Mouse (Mus musculus) mammary gland, adult 2 months (tissue): Measurements from ENCODE around the gene Lage3. TPM values are rescaled to one million over a fixed set of nuclear protein-coding genes. Genes with fewer than 3 reads are reported as not detected.

Source experiments
- polyA plus RNA-seq: library from polyadenylated mRNA; depleted of rRNA; stranded (reverse); fragments of >200 nt; gene quantifications from 2 replicates; pipeline ENCODE4 v1.2.3, GENCODE M21; 2012; ENCODE audit warnings: low replicate concordance; rRNA removed

Gene Lage3
- polyA plus RNA-seq = 35.5 and 59.7 TPM in 2 replicates

DNA sequence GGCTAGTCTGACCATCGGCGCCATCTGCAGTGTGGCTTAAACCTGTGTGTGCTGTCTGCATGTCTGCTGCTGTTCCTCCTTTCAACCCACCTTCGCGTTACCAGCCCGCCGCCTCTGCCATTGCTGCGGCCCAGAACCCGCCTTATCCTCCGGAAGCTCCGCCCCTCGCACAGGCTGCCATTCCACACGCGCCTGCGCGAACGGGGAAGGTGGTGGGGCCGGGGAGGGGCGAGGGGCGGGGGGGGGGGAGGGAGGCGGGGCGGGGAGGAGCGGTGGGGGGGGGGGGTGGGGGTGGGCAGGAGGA, at the start of gene Lage3:
TSS of gene Lage3 (minus strand) at position 152 of the 304 bp plus-strand sequence.

DNA sequence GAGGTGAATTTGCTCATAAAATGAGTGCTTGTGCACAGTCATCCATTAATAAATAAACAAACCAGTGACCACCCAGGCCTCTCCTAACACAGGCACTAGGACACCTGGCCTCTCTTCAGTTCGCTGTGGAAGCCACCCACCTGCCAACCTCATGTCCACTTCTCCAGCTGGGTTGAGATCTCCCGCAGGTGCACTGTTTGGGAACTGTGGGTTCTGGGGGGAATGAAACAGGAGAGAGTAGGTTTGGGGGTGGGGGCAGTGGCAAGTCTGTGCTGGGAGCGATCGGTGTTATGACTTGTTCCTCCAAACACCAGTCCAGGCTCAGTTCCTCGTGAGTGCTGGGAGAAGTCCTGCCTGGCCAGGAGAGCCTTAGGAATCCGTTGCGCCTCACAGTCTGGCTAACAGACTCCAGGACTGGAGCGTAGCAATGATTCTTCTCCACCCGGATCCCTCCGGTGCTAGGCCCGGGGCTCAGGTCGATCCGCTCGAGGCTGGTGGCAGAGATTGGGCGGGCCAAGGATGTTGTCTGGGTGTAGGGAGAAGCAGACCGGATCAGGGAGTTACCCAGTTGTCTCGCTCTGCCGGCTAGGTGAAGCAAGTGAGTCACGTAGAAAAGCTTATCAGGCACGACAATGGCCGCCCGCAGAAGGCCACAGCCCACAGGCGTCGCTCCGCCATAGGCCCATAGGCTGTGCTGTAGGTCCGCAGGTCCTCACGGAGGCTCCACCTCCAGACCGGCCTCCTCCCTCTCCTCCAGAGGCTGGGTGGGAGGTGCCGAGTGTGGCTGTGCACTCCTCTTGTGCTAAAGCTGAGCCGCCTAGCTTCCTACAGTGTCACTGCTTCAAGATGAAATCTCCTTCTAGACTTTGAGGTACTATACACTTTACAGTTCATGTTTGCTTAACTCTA, 39.4 kb upstream of the Lage3 start, which contains the start of the genes Fam3a and Ikbkg:
TSS of gene Fam3a (minus strand) at position 738 of the 909 bp plus-strand sequence.
TSS of gene Ikbkg (plus strand) at position 756 of the 909 bp plus-strand sequence.

DNA sequence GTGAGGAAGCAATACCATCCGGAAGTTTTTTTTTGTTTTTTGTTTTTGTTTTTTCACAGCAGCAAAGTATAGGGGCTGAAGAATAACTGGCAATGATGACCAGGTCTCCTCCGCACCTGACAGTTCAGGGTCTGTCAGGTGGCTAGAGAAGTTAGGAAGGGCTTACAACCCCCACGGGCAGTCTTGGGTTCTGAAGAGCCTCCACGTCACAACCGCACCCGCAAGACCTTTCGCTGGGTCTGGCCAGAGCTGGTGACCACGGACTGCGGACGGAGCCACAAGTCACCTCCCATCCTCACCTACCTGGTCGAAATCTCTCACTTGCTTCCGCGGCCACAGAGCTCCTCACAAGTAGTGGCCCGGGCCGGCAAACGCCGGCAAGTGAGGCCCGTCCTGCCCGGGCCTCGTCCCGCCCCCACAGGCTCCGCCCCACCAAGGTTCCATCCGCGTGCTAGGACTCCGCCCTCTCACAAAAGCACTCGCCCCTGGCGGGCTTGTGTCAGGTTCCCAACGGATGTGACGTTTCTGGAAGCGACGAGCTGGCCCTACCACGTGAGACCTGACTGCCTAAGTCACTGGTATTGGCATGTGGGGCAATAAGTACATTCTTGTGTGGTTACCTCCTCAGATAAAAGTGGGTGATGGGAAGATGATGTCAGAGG, 19.6 kb upstream of the Lage3 start, which contains the start of the genes Ubl4a and Slc10a3:
TSS of gene Ubl4a (minus strand) at position 331 of the 662 bp plus-strand sequence.
TSS of gene Slc10a3 (minus strand) at position 462 of the 662 bp plus-strand sequence.

DNA sequence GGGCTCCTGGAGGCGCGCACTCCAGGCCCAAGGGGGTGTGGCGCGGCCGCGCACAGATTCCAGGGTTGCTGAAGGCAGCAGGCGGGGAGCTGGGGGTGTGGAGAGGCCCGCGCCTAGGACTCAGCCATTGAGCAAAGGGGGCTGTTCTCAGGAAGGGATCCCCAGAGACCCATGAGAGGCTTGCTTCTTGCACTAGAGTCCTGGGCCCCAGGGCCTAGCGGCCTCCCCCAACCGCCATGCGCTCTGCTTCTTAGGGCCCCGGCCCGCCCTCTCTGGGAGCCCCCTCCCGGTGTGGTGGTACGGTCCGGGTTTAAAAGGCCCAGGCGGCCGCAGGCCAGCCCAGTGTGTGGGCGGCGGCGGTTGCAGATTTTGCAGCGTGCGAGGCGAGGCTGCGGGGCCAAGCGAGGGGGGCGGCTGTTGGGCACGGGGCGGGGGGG, 24.7 kb downstream of the Lage3 start, which contains the start of gene Plxna3:
TSS of gene Plxna3 (plus strand) at position 342 of the 437 bp plus-strand sequence.

DNA sequence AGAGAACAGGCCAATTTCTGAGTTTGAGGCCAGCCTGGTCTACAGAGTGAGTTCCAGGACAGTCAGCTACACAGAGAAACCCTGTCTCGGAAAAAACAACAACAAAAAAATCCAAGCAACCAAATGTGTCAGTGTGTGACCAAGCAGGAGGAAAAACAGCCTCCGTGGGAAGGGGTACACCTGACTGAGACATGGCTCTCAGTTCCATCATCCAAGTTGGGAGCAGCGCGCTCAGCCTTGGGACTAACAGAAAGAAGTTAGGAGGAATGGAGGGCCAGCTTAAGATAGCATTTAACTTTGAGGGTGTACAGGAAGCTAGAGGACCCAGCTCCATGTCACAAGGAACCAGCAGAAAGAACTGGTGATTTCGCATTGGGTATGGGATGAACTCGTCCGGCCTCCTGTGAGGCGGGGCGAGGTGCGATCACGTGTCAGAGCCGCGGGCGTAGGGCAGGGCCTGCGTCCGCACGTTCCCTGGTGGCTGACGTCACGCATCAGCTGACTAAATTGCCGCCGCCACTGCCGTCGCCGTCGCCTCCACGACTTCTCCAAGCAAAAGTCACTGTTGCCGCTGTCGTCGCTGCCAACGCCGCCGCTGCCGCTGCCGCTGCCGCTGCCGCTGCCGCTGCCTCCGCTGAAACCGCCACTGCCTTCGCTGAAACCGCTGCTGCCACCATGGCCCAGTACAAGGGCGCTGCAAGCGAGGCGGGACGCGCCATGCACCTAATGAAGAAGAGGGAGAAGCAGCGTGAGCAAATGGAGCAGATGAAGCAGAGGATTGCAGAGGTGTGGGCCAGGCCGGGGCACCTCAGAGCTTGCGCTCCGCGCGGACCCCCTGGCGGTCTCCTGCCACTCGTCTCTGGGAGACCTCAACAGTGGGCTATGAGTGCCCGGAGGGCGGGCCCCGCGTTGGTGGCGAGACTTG, 40.6 kb downstream of the Lage3 start, which contains the start of gene Fam50a:
TSS of gene Fam50a (plus strand) at position 494 of the 925 bp plus-strand sequence.

DNA sequence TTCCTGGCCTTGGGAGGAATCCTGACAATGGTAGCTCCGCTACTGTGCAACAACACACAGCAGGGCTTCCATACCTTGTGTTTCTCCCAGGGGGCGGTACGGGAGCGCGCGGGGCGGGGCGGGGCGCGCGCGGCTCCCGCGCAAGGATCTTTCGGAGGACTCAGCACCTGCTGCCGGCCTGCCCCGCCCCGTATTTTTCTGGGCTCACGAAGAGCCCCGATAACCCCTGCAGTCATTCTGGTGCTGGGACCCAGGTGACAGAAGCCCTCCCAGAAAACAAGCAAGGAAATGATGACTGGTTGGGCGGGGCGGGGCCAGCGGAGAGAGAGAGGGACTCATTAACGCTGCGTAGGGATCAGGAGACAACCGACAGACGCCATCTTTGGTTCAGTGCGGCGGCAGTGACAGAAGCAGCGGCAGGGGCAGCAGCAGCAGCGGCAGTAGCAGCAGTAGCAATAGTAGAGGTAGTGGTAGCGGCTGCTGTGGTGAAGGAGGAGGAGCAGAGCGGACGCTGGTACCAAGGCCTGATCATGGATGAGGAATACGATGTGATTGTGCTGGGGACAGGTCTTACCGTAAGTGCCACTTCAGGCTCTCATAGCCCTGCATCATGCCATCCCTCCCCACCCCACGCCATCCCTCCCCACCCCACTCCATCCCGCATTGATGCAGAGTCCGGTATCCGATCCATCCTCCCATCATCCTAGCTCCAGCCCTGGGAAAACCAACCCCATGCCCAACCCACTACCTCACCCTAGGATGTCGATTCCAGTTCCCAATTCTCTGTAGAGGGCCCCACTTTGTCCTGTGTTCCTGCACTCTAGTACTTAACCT, 48.3 kb downstream of the Lage3 start, which contains the start of gene Gdi1:
TSS of gene Gdi1 (plus strand) at position 132 of the 834 bp plus-strand sequence.

Other genes starting within 250 kb of the Lage3 start
- gene Opn1mw, start 226.2 kb downstream of the Lage3 start, polyA plus RNA-seq = 2.1 TPM in 1 of 2 replicates, not detected in the other
- 6.0 and 8.2 TPM in 2 replicates for gene Mecp2, start 218.3 kb downstream of the Lage3 start, polyA plus RNA-seq
- not detected in 2 replicates for gene Tex28, start 185.8 kb downstream of the Lage3 start, polyA plus RNA-seq
- gene Tktl1, start 176.4 kb downstream of the Lage3 start, polyA plus RNA-seq = 0.19 TPM in 1 of 2 replicates, not detected in the other
- 435 and 465 TPM in 2 replicates for gene Flna, start 103.8 kb downstream of the Lage3 start, polyA plus RNA-seq
- 54.0 and 73.1 TPM in 2 replicates for gene Emd, start 98.9 kb downstream of the Lage3 start, polyA plus RNA-seq
- gene Rpl10, start 82.8 kb downstream of the Lage3 start, polyA plus RNA-seq = 1,218 and 1,546 TPM in 2 replicates
- 128 and 141 TPM in 2 replicates for gene Taz, start 71.7 kb downstream of the Lage3 start, polyA plus RNA-seq
- gene Dnase1l1, start 71.3 kb downstream of the Lage3 start, polyA plus RNA-seq = 19.4 and 84.6 TPM in 2 replicates
- 366 and 441 TPM in 2 replicates for gene Atp6ap1, start 56.5 kb downstream of the Lage3 start, polyA plus RNA-seq
- gene Gdi1, start 48.6 kb downstream of the Lage3 start, polyA plus RNA-seq = 190 and 385 TPM in 2 replicates
- 10.4 and 13.7 TPM in 2 replicates for gene Fam50a, start 40.6 kb downstream of the Lage3 start, polyA plus RNA-seq
- 35.3 and 37.3 TPM in 2 replicates for gene Plxna3, start 24.6 kb downstream of the Lage3 start, polyA plus RNA-seq
- 31.4 and 52.5 TPM in 2 replicates for gene Ubl4a, start 19.6 kb upstream of the Lage3 start, polyA plus RNA-seq
- 20.2 and 38.4 TPM in 2 replicates for gene Slc10a3, start 19.7 kb upstream of the Lage3 start, polyA plus RNA-seq
- 43.6 and 48.4 TPM in 2 replicates for gene Fam3a, start 39.7 kb upstream of the Lage3 start, polyA plus RNA-seq
- 11.1 and 19.5 TPM in 2 replicates for gene Ikbkg, start 39.7 kb upstream of the Lage3 start, polyA plus RNA-seq
- 121 and 216 TPM in 2 replicates for gene G6pdx, start 75.6 kb upstream of the Lage3 start, polyA plus RNA-seq
- gene Gm6880, start 127.8 kb upstream of the Lage3 start, polyA plus RNA-seq = not detected in 2 replicates
- not detected in 2 replicates for gene Olfr1326-ps1, start 221.3 kb upstream of the Lage3 start, polyA plus RNA-seq
- not detected in 2 replicates for gene Olfr1325, start 239.1 kb upstream of the Lage3 start, polyA plus RNA-seq